Mouse (Mus musculus) bone marrow macrophage, adult 2 months (primary cell): ENCODE data around the gene 9130023H24Rik.

Experiments used
- CTCF ChIP-seq: IDR thresholded peaks from 2 replicates; pipeline ENCODE4 v1.5.1; 2012; ENCODE audit warnings: low read depth, mild to moderate bottlenecking, low read length, moderate library complexity
- POLR2A ChIP-seq: IDR thresholded peaks from 2 replicates; pipeline ENCODE4 v1.6.1; 2012; ENCODE audit warnings: mild to moderate bottlenecking, low read depth, low read length, borderline replicate concordance

DNA sequence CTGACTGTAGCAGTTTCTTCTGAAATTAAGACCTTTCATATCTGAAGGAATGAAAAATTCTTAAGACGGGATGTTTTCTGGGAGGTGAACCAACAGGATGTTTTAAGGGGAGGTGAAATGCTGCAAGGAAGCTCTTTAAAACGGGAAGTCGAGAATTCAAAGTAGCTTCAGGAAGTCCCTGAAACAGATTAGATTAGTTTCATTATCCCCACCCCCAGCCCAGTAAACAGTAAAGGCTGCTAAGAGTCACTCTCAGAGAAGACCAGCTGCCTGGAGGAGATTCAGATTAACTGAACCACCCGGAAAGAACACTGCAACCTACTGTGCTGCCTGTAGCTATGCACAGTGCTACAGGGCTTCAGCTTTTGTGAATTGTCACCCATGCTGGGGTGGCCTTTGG, 17.9 kb downstream of the 9130023H24Rik start:
- TF ChIP-seq CTCF (no peak), POLR2A (no peak)
